Mouse (Mus musculus): ENCODE measurements around the gene Myoc. TPM values are rescaled to one million over a fixed set of nuclear protein-coding genes. Genes with fewer than 3 reads are reported as not detected.
A peak's percentile ranks its signal among the peaks of the same experiment; 100 is the strongest.
"Not testable (repeated sequence)": the region's sequence is repeated elsewhere in the genome, so short reads cannot be mapped to it uniquely, and the experiment has no call there.

The Myoc gene
- polyA plus RNA-seq, 1 experiment, result not detected

GRCm38 (mm10) chr1:162615511-162615910, 23.4 kb upstream of the Myoc start:
- no peak overlapping the region for H3K4me3 ChIP-seq

GRCm38 (mm10) chr1:162620487-162620886, 18.5 kb upstream of the Myoc start:
- no peak overlapping the region for H3K4me3 ChIP-seq
- H3K36me3 ChIP-seq (ENCODE audit: control insufficient read depth, insufficient read depth), result no peaks in the 10 kb centered on the region
- no peaks in the 10 kb centered on the region for H3K27me3 ChIP-seq (ENCODE audit: control insufficient read depth, insufficient read depth, insufficient read length)
- no peak overlapping the region for H3ac ChIP-seq (ENCODE audit: control insufficient read depth, insufficient read length)
- no peaks in the 10 kb centered on the region for H3K79me2 ChIP-seq (ENCODE audit: control insufficient read depth, insufficient read depth)
- no peak overlapping the region for H3K4me2 ChIP-seq (ENCODE audit: low read depth)
- no peak for TF ChIP-seq MAX (IDR thresholded peaks at IDR 0.05; ENCODE audit: low read depth)
- no peak for TF ChIP-seq USF1 (IDR thresholded peaks at IDR 0.05; ENCODE audit: low read depth)
- TF ChIP-seq POLR2A (IDR thresholded peaks at IDR 0.05; ENCODE audit: insufficient read length, low read depth), result no peak
- no peak for TF ChIP-seq MYOD1 (IDR thresholded peaks at IDR 0.05; ENCODE audit: control insufficient read depth in 1 of 3, insufficient read length in 2 of 3, low read depth in 2 of 3)
- no peak for TF ChIP-seq POLR2AphosphoS2 (IDR thresholded peaks at IDR 0.05; ENCODE audit: insufficient read length, low read depth)
- no peak for TF ChIP-seq REST (IDR thresholded peaks at IDR 0.05; ENCODE audit: insufficient read depth, insufficient read length)
- no peak for TF ChIP-seq CEBPB (IDR thresholded peaks at IDR 0.05; ENCODE audit: insufficient read depth, poor library complexity, severe bottlenecking)
- no peak for TF ChIP-seq TCF3 (IDR thresholded peaks at IDR 0.05; ENCODE audit: insufficient read length, low read depth)
- TF ChIP-seq SRF (IDR thresholded peaks at IDR 0.05; ENCODE audit: control insufficient read depth, insufficient read length, low read depth), result no peak
- no peak for TF ChIP-seq MYOG (IDR thresholded peaks at IDR 0.05; ENCODE audit: control insufficient read depth in 1 of 3, insufficient read depth in 1 of 3, insufficient read length in 2 of 3, low read depth in 2 of 3)
- TF ChIP-seq E2F4 (IDR thresholded peaks at IDR 0.05; ENCODE audit: insufficient read depth), result no peak
- no peak for TF ChIP-seq TCF12 (IDR thresholded peaks at IDR 0.05; ENCODE audit: insufficient read depth, poor library complexity, severe bottlenecking)

More at GRCm38 (mm10) chr1:162615511-162615910, 23.4 kb upstream of the Myoc start:
- H3K79me2 ChIP-seq (ENCODE audit: control insufficient read depth, insufficient read depth), result no peaks in the 10 kb centered on the region
- TF ChIP-seq TCF12 (IDR thresholded peaks at IDR 0.05; ENCODE audit: insufficient read depth, poor library complexity, severe bottlenecking), result no peak
- peak; percentile 47 for TF ChIP-seq USF1 (IDR thresholded peaks at IDR 0.05; ENCODE audit: low read depth)
- H3K4me2 ChIP-seq (ENCODE audit: low read depth), result no peak overlapping the region
- no peak overlapping the region for H3ac ChIP-seq (ENCODE audit: control insufficient read depth, insufficient read length)
- H3K36me3 ChIP-seq (ENCODE audit: control insufficient read depth, insufficient read depth), result no peaks in the 10 kb centered on the region
- H3K27me3 ChIP-seq (ENCODE audit: control insufficient read depth, insufficient read depth, insufficient read length), result no peaks in the 10 kb centered on the region

- Histone ChIP-seq H3K27me3 (ENCODE audit: control insufficient read depth, insufficient read depth, insufficient read length) (no peaks in the 10 kb centered on the region), H3K4me2 (ENCODE audit: low read depth) (no peak overlapping the region), H3K4me3 (no peak overlapping the region), H3K36me3 (ENCODE audit: control insufficient read depth, insufficient read depth) (no peaks in the 10 kb centered on the region), H3K79me2 (ENCODE audit: control insufficient read depth, insufficient read depth) (no peaks in the 10 kb centered on the region), H3ac (ENCODE audit: control insufficient read depth, insufficient read length) (no peak overlapping the region)
- TF ChIP-seq USF1 (IDR thresholded peaks at IDR 0.05; ENCODE audit: low read depth), result no peak
- TF ChIP-seq SRF (IDR thresholded peaks at IDR 0.05; ENCODE audit: control insufficient read depth, insufficient read length, low read depth), result no peak
- no peak for TF ChIP-seq TCF3 (IDR thresholded peaks at IDR 0.05; ENCODE audit: insufficient read length, low read depth)
- no peak for TF ChIP-seq MYOD1 (IDR thresholded peaks at IDR 0.05; ENCODE audit: control insufficient read depth in 1 of 3, insufficient read length in 2 of 3, low read depth in 2 of 3)
- TF ChIP-seq MAX (IDR thresholded peaks at IDR 0.05; ENCODE audit: low read depth), result no peak
- no peak for TF ChIP-seq MYOG (IDR thresholded peaks at IDR 0.05; ENCODE audit: control insufficient read depth in 1 of 3, insufficient read depth in 1 of 3, insufficient read length in 2 of 3, low read depth in 2 of 3)
- no peak for TF ChIP-seq POLR2AphosphoS2 (IDR thresholded peaks at IDR 0.05; ENCODE audit: insufficient read length, low read depth)
- no peak for TF ChIP-seq CEBPB (IDR thresholded peaks at IDR 0.05; ENCODE audit: insufficient read depth, poor library complexity, severe bottlenecking)
- TF ChIP-seq E2F4 (IDR thresholded peaks at IDR 0.05; ENCODE audit: insufficient read depth), result no peak
- no peak for TF ChIP-seq TCF12 (IDR thresholded peaks at IDR 0.05; ENCODE audit: insufficient read depth, poor library complexity, severe bottlenecking)
- no peak for TF ChIP-seq REST (IDR thresholded peaks at IDR 0.05; ENCODE audit: insufficient read depth, insufficient read length)
- no peak for TF ChIP-seq POLR2A (IDR thresholded peaks at IDR 0.05; ENCODE audit: insufficient read length, low read depth)
Measured at GRCm38 (mm10) chr1:162623895-162624294, 15.1 kb upstream of the Myoc start.

GRCm38 (mm10) chr1:162625229-162625628, 13.7 kb upstream of the Myoc start:
- TF ChIP-seq MYOG (IDR thresholded peaks at IDR 0.05; ENCODE audit: control insufficient read depth in 1 of 3, insufficient read depth in 1 of 3, insufficient read length in 2 of 3, low read depth in 2 of 3), result no peak
- TF ChIP-seq SRF (IDR thresholded peaks at IDR 0.05; ENCODE audit: control insufficient read depth, insufficient read length, low read depth), result no peak
- no peak for TF ChIP-seq TCF12 (IDR thresholded peaks at IDR 0.05; ENCODE audit: insufficient read depth, poor library complexity, severe bottlenecking)
- TF ChIP-seq MAX (IDR thresholded peaks at IDR 0.05; ENCODE audit: low read depth), result no peak
- no peak for TF ChIP-seq CEBPB (IDR thresholded peaks at IDR 0.05; ENCODE audit: insufficient read depth, poor library complexity, severe bottlenecking)
- no peak for TF ChIP-seq POLR2AphosphoS2 (IDR thresholded peaks at IDR 0.05; ENCODE audit: insufficient read length, low read depth)
- no peak for TF ChIP-seq REST (IDR thresholded peaks at IDR 0.05; ENCODE audit: insufficient read depth, insufficient read length)
- no peak for TF ChIP-seq POLR2A (IDR thresholded peaks at IDR 0.05; ENCODE audit: insufficient read length, low read depth)
- no peak for TF ChIP-seq E2F4 (IDR thresholded peaks at IDR 0.05; ENCODE audit: insufficient read depth)
- TF ChIP-seq USF1 (IDR thresholded peaks at IDR 0.05; ENCODE audit: low read depth), result no peak
- no peak for TF ChIP-seq MYOD1 (IDR thresholded peaks at IDR 0.05; ENCODE audit: control insufficient read depth in 1 of 3, insufficient read length in 2 of 3, low read depth in 2 of 3)
- TF ChIP-seq TCF3 (IDR thresholded peaks at IDR 0.05; ENCODE audit: insufficient read length, low read depth), result no peak
- Histone ChIP-seq H3K4me3 (no peak overlapping the region), H3K27me3 (ENCODE audit: control insufficient read depth, insufficient read depth, insufficient read length) (no peaks in the 10 kb centered on the region), H3K4me2 (ENCODE audit: low read depth) (peak overlapping the region; percentile 25), H3K79me2 (ENCODE audit: control insufficient read depth, insufficient read depth) (no peaks in the 10 kb centered on the region), H3ac (ENCODE audit: control insufficient read depth, insufficient read length) (no peak overlapping the region), H3K36me3 (ENCODE audit: control insufficient read depth, insufficient read depth) (no peaks in the 10 kb centered on the region)

- not testable (repeated sequence) for H3ac ChIP-seq (ENCODE audit: control insufficient read depth, insufficient read length); H3K27me3 ChIP-seq (ENCODE audit: control insufficient read depth, insufficient read depth, insufficient read length); H3K4me3 ChIP-seq; H3K79me2 ChIP-seq (ENCODE audit: control insufficient read depth, insufficient read depth); H3K36me3 ChIP-seq (ENCODE audit: control insufficient read depth, insufficient read depth); H3K4me2 ChIP-seq (ENCODE audit: low read depth)
Measured at GRCm38 (mm10) chr1:162627821-162628220, 11.1 kb upstream of the Myoc start.

GRCm38 (mm10) chr1:162628326-162628725, 10.6 kb upstream of the Myoc start:
- H3K4me3 ChIP-seq; H3K4me2 ChIP-seq (ENCODE audit: low read depth): not testable (repeated sequence)

GRCm38 (mm10) chr1:162635291-162635931, 3.5 kb upstream of the Myoc start:
- not testable (repeated sequence) for H3K4me2 ChIP-seq (ENCODE audit: low read depth); H3K79me2 ChIP-seq (ENCODE audit: control insufficient read depth, insufficient read depth); H3K27me3 ChIP-seq (ENCODE audit: control insufficient read depth, insufficient read depth, insufficient read length); H3K4me3 ChIP-seq; H3K36me3 ChIP-seq (ENCODE audit: control insufficient read depth, insufficient read depth); H3ac ChIP-seq (ENCODE audit: control insufficient read depth, insufficient read length)

More at GRCm38 (mm10) chr1:162628326-162628725, 10.6 kb upstream of the Myoc start:
- H3ac ChIP-seq (ENCODE audit: control insufficient read depth, insufficient read length); H3K27me3 ChIP-seq (ENCODE audit: control insufficient read depth, insufficient read depth, insufficient read length); H3K36me3 ChIP-seq (ENCODE audit: control insufficient read depth, insufficient read depth); H3K79me2 ChIP-seq (ENCODE audit: control insufficient read depth, insufficient read depth): not testable (repeated sequence)
